Mouse (Mus musculus): ENCODE results near the gene Itgam.
"Not testable (repeated sequence)": the region's sequence is repeated elsewhere in the genome, so short reads cannot be mapped to it uniquely, and the experiment has no call there.

Gene Itgam

DNA sequence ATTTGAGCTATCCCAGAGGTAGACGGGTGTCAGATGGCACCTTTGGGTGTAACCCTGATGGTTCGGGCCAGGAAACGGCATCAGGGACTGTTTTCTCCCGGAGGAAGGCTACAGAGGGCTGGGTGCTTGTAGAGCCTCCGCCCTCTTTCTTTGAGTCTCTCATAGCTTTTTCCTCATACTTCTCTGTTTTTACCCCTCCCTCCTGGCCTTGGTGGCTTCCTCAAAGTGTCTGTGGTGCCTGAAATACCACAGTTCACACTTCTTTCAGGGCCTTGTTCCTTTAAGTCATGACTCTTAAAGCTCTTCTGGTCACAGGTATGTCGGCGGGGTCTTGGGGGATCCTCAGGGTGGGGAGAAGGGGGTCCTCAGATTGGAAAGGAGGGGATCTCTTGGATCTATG is at the start of gene Itgam, which contains the start of gene Gm49368:
TSS of gene Itgam (plus strand) at position 185 of the 400 bp plus-strand sequence.
TSS of gene Gm49368 (plus strand) at position 228 of the 400 bp plus-strand sequence.
- in situ Hi-C loops (cut with MboI, MseI): no loop called here

DNA sequence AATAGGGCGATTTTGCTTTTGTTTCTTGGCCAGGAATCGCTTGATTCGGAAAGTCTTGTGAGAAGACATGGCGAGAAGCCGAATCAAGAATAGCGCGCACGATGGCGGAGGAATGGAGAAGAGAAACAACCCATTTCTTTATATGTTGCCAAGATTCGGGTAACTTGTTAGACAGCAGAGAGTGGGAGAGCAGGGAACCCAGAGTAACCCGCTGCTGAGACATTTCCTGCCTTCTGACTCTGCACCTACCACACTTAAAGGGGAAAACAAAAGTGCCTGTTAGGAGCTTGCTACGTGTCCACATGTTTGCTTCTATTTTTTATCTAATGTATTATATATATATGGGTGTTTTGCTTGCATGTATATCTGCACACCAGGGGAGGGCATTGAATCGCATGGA is 49.3 kb upstream of the Itgam start:
- in situ Hi-C loops (cut with MboI, MseI): loop anchor here (5.0 kb wide), 1 partner anchor 59 kb away; no protein-coding TSS in a partner anchor

DNA sequence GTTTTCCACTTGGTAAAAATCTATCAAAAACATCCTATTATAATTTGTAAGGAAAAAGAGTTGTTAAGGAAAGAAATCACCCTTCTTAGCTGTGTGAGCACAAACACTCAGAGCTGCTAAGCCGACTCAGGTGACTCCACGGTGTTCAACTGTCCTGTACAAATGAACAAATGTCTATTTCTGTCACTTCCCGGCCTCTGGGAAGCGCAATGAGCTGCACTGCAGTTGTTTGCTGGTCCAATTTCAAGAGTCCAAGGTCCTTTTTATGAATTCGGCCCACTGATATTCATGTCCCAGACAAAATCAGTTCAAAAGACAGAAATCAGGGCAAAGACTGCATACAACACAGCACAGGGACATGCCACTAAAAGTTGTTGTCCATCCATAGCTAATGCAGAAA is 46.3 kb upstream of the Itgam start:
- in situ Hi-C loops (cut with MboI, MseI): not testable (repeated sequence)

DNA sequence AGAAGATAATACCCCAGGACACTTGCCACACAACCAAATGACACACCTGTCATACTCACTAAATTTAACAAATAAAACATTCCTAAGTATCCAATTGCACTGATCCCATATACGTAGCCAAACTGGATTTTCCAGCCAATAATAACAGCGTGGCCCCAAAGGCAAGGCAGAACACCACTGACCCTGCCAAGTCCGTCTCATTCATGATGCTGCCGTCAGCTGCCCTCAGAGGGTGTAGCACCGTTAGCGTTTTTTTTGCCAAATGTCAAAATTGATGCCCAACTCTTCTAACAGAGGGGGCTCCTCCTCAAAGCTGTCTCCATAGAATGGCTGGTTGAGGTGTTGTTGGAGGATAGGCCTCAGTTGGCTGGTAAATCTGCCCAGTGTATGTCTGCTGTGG is 45.8 kb upstream of the Itgam start:
- in situ Hi-C loops (cut with MboI, MseI): no loop called here

DNA sequence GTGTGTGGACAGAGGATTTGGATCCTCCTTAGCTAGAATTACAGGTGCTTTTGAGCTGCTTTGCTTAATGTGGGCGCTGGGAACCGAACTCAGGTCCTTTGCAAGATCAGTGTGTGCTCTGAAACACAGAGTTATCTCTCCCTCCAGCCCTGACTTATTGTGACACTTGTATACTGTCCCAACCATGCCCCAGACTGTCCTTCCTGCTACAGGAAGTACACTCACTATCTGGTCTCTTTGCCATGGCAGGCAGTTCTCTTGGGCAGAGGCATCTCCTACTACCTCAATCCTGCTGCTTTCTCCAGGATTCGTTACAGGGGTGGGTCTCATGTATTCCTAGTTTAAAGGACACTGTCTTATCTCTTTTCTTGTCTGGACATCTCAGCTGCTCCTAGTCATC is 44.2 kb upstream of the Itgam start:
- in situ Hi-C loops (cut with MboI, MseI): no loop called here

DNA sequence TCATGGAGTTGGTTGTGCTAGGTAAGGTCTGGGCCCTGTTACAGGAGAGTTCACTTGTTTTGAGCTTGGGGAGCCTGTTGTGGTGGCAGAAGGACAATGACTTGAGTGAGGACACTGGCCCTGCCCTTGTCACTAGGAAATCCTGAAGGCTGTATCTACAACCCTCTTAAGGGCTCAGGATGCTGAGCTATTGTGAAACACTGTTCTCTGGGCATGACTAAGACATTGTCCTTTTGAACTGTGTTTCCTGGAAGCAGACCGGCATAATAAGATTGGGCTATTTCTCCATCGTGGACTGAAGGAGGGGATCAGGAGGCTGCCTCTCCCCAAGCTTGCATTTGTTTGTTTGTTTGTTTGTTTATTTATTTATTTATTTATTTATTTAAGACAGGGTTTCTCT is 43.3 kb upstream of the Itgam start:
- in situ Hi-C loops (cut with MboI, MseI): no loop called here

DNA sequence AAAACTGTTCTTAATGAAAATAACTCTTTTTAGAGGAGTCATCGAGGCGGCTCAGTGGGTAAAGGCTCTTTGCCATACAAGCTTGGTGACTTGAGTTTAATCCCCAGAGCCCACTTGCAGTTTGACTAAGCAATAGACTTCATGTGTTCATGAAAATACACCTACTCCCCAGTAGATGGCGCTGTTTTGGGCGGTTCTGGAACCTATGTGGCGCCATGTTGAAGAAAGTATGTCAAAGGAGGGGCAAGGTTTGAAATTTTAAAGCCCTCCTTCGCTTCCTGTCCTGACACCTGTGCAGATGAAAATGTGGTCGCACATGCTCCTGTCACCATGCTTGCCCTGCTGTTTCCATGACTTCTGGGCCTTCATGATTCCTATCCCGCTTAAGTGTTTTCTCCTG is 39.5 kb upstream of the Itgam start:
- in situ Hi-C loops (cut with MboI, MseI): no loop called here

DNA sequence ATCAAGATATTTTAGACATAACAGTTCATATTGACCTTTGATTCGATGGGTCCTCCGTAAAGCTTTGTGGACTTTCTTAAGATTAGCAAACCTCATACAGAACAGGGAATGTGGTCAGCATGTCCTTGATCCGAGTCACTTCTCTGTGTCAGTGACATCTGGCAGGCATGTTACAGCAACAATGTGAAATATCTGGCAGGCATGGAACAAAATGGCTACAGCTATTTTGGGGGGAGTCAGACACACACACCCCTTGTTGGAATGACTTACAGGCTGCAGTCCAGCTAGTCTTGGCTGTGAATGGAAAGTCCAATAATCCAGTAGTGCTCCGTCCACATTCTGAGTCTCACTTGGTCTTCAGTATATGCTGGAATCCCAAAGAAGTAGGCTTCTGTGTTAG is 38.9 kb upstream of the Itgam start:
- in situ Hi-C loops (cut with MboI, MseI): no loop called here

DNA sequence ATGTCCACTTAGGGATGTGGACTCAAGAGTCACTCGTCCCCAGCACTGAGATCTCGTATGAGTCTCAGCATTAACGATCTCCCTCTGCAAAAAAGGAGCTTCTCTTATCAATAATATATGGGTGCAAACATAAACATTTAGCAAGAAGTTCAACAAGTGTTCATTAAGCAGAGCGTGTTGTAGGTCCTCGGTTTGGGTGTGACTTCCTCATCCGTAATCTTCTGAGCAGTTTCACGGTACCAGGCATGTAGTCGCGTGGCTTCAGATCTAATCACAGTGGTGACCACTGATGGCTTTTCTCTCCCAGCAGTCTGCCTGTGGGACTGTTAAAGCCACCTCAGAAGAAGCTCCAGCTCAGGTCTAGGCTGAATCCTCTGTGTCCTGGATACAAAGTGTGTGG is 38.1 kb upstream of the Itgam start:
- in situ Hi-C loops (cut with MboI, MseI): no loop called here

DNA sequence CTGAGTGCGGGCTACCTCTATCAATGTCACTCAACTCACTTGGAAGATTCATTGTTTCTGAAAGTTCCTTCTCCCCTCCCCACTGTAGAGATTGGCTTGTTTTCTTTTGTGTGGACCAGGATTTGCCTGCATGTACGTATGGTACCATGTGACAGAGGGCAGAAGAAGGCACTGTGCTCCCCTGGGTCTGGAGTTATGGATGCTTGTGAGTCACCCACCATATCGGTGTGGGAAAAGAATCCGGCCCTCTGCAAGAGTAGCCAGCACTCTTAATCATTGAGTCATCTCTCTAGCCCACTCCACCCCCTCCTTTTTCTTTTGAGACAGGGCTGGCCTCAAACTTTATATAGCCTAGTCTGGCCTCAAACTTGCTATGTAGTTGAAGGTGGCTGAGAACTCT is 37.5 kb upstream of the Itgam start:
- in situ Hi-C loops (cut with MboI, MseI): no loop called here

DNA sequence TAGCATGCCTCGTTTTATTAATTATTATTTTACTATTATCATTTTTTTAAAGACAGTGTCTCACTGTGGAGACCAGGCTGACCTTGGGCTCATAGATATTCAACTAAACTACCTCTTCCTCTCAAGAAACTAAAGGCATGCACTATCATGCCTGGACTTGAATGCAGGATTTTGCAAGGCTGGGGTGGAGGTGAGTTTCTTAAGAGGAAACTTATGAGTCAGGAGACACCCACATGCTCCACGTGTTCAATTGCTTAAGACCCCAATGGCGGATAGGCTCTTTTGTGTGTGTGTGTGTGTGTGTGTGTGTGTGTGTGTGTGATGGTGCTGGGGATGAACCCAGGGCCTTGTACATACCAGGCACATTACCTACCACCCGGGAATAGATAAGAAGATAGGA is 37.1 kb upstream of the Itgam start:
- in situ Hi-C loops (cut with MboI, MseI): no loop called here

DNA sequence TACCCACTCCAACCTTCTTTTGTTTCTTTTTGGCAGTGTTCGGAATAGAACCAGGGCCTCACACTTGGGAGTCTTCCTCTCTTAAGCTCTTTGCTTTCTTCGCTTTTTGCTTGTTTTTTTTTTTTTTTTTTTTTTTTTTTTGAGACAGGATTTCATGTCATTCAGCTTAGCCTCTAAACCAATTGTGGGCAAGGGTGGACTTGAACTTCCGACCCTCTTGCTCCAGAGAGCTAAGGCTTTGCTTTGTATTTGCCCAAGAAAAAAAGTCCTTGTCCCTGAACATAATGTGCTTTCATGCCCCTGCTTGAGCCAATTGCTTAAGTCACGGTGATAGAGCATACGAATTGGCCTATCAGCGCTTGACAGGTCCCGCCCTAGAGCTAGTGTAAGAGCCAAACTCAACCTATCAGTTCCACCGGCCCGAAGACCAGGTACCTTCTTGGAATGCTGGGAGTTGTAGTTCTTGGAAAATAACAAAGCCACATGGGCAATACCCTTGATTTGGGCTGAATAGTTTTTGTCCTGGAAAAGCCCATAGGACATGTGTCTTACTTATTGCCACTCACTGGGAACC is 30.9 kb upstream of the Itgam start:
- in situ Hi-C loops (cut with MboI, MseI): no loop called here

DNA sequence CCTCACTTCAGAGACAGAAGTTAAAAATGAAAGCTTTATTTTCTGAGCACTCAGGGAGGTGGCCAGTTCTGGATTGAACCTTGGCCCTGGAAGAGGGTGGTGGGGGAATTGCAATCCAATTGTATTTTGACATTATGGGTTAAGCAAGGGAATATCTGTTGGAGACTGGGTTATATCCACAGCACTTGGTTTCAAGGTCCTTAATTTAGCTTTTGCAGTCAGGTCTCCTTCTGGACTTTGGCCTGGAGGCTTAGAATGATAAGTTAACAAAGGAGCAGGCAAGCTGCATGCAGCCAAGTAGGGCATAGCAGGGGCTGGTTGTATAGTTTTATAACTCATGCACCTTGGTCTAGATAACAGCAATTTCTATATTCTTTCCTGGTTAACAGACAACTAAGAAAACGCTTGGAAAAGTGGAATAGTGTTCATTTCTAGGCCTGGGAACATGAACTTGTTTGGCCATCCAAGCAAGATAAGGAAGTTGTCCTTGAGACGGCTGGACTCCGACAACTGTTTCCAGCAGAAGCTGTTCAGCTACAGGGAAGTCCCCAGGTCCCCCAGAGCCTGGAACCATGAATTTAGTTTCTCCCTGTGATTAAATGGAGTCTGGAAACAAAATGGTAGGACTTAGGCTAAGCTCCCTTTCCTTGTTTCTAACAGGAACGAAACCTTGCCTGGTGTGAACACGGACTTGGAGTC is 30.0 kb upstream of the Itgam start:
- in situ Hi-C loops (cut with MboI, MseI): no loop called here

DNA sequence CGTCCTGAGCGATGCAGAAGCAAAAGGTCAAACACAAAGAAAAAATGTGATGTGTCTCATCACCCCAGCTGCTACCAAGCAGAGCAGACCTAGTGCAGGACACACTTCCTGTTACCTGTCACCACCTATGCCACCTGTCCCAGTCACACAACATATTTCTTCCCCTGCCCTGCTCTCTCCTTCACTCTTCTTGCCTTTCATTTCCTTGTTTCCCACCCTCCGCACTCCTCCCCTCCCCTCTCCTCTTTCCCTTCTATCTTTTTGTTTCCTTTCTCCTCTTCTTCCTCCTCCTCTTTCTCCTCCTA is 29.5 kb upstream of the Itgam start:
- in situ Hi-C loops (cut with MboI, MseI): no loop called here

DNA sequence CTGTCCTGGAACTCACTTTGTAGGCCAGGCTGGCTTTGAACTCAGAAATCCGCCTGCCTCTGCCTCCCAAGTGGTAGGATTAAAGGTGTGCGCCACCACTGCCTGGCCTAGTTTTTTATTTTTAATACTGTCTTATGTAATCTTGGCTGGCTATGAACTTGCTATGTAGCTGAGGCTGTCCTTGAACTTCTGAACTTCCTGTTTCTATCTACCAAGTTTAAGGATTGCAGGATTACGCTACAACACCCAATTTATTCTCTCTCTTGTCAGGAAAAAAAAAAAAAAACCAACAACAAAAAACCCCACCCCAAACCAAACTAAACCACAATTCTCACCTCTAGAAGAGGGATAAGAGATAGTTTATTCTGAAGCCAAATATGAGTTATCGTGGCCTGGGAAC is 28.8 kb upstream of the Itgam start:
- in situ Hi-C loops (cut with MboI, MseI): no loop called here

DNA sequence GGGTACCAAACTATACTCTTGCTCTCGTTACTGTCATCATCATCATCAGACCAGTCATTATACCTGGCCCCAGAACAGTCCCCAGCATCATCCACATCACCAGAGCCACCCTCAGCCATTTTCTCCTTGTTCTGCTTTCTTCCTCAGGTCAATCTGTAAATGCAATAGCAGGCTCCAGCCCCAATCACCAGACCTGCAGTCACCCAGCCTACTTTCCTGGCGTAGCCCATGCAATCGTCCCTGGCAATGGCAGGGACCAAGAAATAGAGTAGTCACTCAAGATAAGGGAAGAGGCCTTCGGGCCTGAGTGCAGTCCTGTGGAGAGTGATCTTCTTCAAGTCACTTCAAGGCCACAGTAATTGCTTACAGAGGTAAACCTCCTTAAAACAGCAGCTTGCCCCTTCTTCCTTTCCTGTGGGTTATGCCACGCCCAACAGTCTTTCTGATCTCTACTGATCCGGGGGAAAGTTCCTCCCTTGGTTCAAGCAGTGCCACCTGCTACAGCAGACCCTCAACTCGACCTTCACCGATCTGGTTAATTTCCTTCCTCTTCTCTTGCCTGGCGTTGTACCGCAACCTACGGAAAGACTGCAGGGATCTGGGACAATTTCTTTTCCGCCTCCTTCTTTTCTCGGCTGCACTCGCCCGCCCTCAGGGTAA is 20.1 kb upstream of the Itgam start:
- in situ Hi-C loops (cut with MboI, MseI): not testable (repeated sequence)

DNA sequence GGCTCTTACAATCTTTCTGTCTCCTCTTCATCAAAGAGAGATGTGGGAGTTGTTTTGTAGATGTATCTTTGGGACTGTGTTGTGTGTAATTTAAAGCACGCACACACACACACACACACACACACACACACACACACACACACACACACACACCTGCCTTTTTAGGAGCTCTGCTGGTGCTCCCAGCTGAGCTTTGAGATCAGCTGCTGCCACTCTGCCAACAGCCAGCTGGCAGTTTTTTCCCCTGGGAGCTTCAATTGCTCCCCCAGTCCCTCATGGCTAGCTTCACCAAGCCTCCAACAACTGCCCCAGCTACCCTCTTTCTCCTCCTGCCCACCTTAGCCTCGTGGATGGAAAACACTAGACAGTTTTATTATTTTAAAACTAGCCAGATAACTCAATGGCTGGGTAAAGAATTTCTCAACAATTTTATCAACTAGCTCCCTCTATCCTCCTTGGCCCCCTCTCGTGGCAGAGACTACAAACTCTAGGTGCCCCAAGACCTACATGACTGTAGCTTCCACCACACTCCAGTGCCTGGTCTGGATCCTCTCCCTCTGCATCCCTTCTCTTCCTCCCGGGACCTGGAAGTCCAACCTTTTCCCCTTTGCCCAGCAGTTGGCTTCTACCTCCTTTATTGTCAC is 18.2 kb upstream of the Itgam start:
- in situ Hi-C loops (cut with MboI, MseI): no loop called here

DNA sequence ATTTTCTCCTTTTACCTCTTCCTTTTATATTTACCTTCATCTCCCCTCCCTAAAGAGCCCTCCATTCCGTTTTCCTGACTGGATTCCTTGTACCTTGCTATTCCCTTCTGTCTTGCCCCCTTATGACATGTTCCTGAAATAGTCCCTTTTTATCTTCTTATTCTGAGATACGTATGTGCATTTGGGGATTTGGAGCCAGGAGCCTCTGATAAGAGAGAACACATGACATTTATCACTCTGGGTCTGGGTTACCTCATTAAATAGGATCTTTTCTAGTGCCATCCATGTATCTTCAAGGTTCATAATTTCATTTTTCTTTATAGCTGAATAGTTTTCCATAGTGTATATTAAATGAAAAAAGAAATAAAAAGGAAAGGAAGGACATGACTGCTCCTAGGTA is 16.8 kb upstream of the Itgam start:
- in situ Hi-C loops (cut with MboI, MseI): no loop called here

DNA sequence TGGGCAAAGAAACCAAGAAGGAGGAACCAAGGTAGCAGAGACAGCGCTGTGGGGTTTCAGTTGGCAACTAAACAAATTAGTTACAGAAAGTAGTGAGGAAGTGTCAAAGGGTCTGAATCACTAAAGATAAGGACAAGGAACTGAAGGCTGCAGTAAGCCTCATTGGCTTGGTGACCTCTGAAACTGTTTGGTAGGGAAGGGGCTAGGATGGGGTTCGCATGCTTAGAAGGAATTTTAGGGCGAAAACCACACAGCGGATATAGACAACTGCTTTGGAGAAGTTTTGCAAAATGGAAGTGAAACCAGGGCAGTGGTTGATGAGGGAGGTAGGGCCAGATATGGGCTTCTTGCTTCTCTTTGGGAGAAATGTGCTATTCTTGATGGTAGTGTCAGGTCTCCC is 13.6 kb upstream of the Itgam start:
- in situ Hi-C loops (cut with MboI, MseI): no loop called here

DNA sequence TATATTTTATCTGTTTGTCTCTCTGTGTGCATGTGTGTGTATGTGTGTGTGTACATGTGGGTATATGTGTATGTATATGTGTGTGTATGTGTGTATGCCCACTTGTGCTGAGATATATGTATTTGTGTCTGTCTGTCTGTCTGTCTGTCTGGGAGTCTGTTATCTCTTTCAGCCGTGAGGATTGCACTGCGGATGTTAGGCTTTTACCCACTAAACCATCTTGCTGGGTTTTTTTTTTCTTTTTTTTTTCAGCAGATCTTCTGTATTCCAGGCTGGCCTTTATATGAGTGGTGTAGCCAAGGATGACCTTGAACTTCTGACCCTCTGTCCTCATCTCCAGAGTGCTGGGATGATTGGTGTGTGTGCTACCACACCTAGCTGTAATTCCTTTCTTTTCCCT is 13.2 kb upstream of the Itgam start:
- in situ Hi-C loops (cut with MboI, MseI): no loop called here

DNA sequence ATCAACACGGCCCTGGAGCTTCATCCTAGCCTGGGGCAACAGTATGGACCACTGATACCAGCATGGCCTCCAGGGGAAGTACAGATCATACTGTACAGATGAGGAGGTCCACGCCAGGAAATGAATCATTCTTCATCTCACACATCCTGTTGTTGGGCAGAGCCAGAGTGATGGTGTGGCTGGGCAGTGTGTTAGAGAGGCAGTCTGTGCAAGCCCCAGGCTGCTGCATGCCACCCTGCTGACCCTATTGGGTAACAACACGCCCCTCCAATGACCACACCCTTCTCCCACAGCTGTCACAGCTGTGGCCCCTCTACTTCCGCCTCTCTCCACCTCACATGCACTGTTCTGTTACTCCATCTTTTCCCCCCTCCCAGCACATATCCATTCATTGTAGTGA is 11.7 kb upstream of the Itgam start:
- in situ Hi-C loops (cut with MboI, MseI): no loop called here

DNA sequence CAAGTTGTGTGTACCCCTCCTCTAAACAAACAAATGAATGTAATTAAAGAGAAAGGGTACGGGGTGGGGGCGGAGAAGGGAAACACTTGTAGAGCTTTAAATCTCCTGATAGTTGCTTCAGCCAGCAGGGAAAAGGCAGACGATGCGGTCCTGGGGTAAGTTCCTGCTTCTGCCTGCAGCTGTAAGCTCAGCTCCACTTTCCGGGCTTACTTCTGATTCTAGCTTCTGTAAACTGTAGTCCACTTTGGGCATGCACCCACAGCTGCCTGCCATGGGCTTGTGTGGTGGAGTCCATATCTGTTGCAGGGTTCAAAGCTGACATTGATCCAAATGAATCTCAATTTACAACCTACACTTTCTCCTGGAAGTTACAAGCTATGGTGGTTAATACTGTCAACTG is 9.4 kb upstream of the Itgam start:
- in situ Hi-C loops (cut with MboI, MseI): no loop called here

DNA sequence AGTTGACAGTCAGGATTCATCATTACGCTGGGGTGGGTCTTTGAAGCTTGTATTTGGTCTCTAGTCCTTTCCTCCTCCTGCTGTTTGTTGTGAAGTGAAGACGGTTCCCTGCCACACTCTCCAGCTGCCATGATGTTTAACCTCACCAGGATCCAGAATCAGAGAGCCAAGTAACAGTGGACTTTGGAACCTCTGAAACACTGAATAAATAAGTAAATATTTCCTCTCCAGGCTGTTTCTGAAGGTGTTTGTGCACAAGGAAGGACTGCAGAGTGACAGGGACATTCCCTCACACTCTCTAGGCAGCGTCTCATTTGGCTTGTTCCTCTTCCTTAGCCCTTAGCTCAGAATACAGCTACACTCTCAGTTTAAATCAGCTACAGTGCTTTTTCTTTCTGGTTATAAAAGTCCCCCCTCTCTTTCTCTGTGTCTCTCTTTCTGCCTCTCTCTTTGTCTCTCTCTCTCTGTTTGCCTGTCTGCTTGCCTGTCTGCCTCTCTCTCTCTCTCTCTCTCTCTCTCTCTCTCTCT is 5.5 kb upstream of the Itgam start:
- in situ Hi-C loops (cut with MboI, MseI): no loop called here
